7 mouse cellular contexts compared by ENCODE assay signal in genomic region chr4:32799966-32800576, GRCm38 (mm10). TPM values are rescaled to one million over a fixed set of nuclear protein-coding genes. Genes with fewer than 3 reads are reported as not detected.
DNase-seq lines count a peak whose midpoint lies in the region; ATAC-seq lines count a peak whose summit lies in the region.

Gene Lyrm2 (plus strand): TSS chr4:32800253.

- H3K4me3 ChIP-seq in limb, embryonic 10.5 days: peak within 1 kb of the TSS; percentile 84
- peak within 1 kb of the TSS; percentile 81 for H3K4me3 ChIP-seq in midbrain, embryonic 13.5 days (replicated peaks)

- H3K9ac ChIP-seq in midbrain, embryonic 13.5 days (replicated peaks): peak within 1 kb of the TSS; percentile 97

- H3K27me3 ChIP-seq in limb, embryonic 10.5 days (ENCODE audit: low read depth, poor library complexity, severe bottlenecking): no peaks in the 10 kb centered on the region
- H3K27me3 ChIP-seq in midbrain, embryonic 13.5 days: no peaks in the 10 kb centered on the region

- WGBS in limb, embryonic 10.5 days: 1% methylated on average over 53 of the region's 53 CpGs
- under 1% methylated on average over 53 of the region's 53 CpGs for WGBS in midbrain, embryonic 13.5 days

- peaks cover 14% of the 10 kb centered on the region for H3K36me3 ChIP-seq in limb, embryonic 10.5 days
- peaks cover 9% of the 10 kb centered on the region; the same call in 1 of the 2 replicates for H3K36me3 ChIP-seq in midbrain, embryonic 13.5 days

- H3K27ac ChIP-seq in limb, embryonic 10.5 days: peak within 1 kb of the TSS; percentile 99
- H3K27ac ChIP-seq in midbrain, embryonic 13.5 days: peak within 1 kb of the TSS; percentile 100

- peak; percentile 87 for DNase-seq in adrenal gland, postnatal 10 days
- peak; percentile 90 for DNase-seq in embryo, embryonic 9.5 days (ENCODE audit: extremely low spot score)
- DNase-seq in gonadal fat pad, adult 2 months (ENCODE audit: low read depth): no peak
- peak; percentile 76 for DNase-seq in kidney, adult 11 months
- DNase-seq in limb, embryonic 10.5 days (ENCODE audit: low spot score): peak; percentile 92
- DNase-seq in spleen, adult 12 weeks (ENCODE audit: low spot score): peak; percentile 70

- H3K4me2 ChIP-seq in midbrain, embryonic 13.5 days (replicated peaks): peak within 1 kb of the TSS; percentile 70

- no peaks in the 10 kb centered on the region for H3K9me3 ChIP-seq in limb, embryonic 10.5 days (replicated peaks)
- no peaks in the 10 kb centered on the region for H3K9me3 ChIP-seq in midbrain, embryonic 13.5 days

- H3K4me1 ChIP-seq in limb, embryonic 10.5 days: peaks cover 7% of the 10 kb centered on the region
- H3K4me1 ChIP-seq in midbrain, embryonic 13.5 days (replicated peaks): peaks cover 12% of the 10 kb centered on the region

- peak; percentile 95 for ATAC-seq in midbrain, embryonic 13.5 days

RNA-seq across cellular contexts. Expression of gene Lyrm2, which starts in this region (rescaled TPM):
- 10 to 100 TPM; 47.8 to 52.8 TPM for total RNA-seq in adrenal gland, postnatal 10 days (2021)
- polyA plus RNA-seq in gonadal fat pad, adult 2 months (2012; rRNA removed): 15.0 and 23.7 TPM in 2 replicates
- 85.3 and 94.7 TPM in 2 replicates for polyA plus RNA-seq in limb, embryonic 10.5 days (2016; fragmentation: Nextera tagmentation; extraction: Ambion mirVana)
- polyA plus RNA-seq in midbrain, embryonic 13.5 days (2015; fragmentation: Nextera tagmentation; extraction: Ambion mirVana): 178 and 192 TPM in 2 replicates
